Mouse (Mus musculus) hematopoietic stem cell, adult 5-6 weeks (primary cell): ENCODE measurements around the gene S100a5. TPM values are rescaled to one million over a fixed set of nuclear protein-coding genes. Genes with fewer than 3 reads are reported as not detected.

Experiments used
- ATAC-seq, 2 experiments: fragments of 125-278 bp in 1 of 2; replicated peaks in 1 of 2; 2 replicates each; pipeline ENCODE4 v1.8.0; 2016 to 2017; ENCODE audit warnings: inconsistent platforms in 2 of 2, mild to moderate bottlenecking in 2 of 2, moderate number of reproducible peaks in 2 of 2, low read depth in 1 of 2, moderate TSS enrichment in 1 of 2; ENCODE audit not compliant: low FRiP score in 2 of 2, poor library complexity in 2 of 2, severe bottlenecking in 2 of 2, insufficient read depth in 1 of 2, low TSS enrichment in 1 of 2
- total RNA-seq: library from RNA; stranded (forward); fragments of 172-1452, 232-1000 nt; gene quantifications from 2 replicates; pipeline ENCODE4 v1.2.3, GENCODE M21; 2017

The S100a5 gene
- total RNA-seq, 1 experiment from 2014 or later: not detected

DNA sequence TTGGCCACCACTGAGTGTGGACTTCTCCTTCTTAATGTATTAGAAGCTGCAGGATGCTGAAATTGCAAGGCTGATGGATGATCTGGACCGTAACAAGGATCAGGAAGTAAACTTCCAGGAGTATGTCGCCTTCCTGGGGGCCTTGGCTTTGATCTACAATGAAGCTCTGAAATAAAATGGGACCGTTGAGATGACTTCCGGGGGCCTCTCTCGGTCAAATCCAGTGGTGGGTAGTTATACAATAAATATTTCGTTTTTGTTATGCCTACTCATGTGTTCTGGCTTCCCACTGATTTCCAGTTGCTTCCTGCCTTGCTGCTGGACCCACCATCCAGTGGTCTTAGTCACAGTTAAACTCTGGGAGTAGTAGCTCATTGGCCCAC is 5.8 kb downstream of the S100a5 start:
- ATAC-seq: no peak

- ATAC-seq: no peak
These were observed 6.4 kb downstream of the S100a5 start for GRCm38 (mm10) chr3:90614611-90615251.

- ATAC-seq: peak; percentile 72 to 74
These were observed 7.1 kb downstream of the S100a5 start for GRCm38 (mm10) chr3:90615415-90615814.

DNA sequence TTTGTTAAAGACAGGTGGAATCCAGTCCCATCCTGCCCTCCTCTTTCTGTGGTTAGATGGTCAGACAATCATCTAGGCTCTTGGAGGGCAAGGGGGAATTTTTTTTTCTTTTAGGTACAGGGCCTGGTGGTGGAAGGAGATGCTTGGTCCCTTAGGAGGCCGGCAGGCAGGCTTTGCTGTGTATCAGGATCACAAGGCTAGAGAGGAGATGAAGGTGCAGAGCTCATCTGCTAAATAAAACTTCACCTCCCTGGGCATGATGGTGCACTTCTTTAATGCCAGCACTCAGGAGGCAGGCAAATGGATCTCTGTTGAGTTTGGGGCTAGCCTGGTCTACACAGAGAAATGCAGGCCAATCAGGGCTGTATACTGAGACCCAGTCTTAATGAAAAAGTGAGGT is 7.6 kb downstream of the S100a5 start:
- no peak for ATAC-seq

- ATAC-seq: no peak
These were observed 9.3 kb downstream of the S100a5 start for GRCm38 (mm10) chr3:90617586-90617985.

- ATAC-seq: peak in 1 of 2 experiments; percentile 56; a peak in 1 of 4 replicates
These were observed 13.2 kb downstream of the S100a5 start for GRCm38 (mm10) chr3:90621552-90621951.

DNA sequence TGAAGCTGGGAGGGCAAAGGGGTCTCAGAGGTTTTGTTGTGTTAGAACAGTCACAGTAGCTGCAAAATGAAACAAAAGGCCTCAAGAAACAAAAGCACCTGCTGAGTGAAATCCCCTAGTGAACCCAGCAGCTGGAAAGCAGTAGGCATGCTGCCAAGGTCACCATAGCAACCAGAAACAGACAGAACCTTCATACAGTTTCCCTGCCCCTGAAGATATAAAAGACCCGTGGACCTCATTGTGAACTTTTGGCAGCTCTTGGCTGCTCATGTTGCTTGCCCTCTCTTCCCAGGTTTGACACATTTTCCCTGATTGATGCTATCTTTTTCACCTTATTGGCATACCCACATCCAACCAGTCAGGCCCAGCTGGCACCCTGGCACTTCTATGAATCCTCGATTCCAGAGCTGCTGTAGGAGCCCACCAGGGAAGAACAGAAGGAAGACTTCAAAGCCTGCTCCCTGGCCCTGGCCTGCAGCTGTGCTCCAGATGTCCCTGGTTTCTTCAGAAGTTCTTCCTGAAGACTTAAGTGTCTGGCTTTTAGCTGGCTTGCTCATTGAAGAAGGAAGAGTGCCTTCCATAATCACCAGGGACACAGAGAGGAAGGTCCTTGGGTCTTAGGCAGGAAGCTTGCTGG is 15.2 kb downstream of the S100a5 start:
- ATAC-seq: peak; percentile 28 to 52; a peak in 2 of 4 replicates

- ATAC-seq: no peak
These were observed 17.2 kb downstream of the S100a5 start for GRCm38 (mm10) chr3:90625496-90625895.

DNA sequence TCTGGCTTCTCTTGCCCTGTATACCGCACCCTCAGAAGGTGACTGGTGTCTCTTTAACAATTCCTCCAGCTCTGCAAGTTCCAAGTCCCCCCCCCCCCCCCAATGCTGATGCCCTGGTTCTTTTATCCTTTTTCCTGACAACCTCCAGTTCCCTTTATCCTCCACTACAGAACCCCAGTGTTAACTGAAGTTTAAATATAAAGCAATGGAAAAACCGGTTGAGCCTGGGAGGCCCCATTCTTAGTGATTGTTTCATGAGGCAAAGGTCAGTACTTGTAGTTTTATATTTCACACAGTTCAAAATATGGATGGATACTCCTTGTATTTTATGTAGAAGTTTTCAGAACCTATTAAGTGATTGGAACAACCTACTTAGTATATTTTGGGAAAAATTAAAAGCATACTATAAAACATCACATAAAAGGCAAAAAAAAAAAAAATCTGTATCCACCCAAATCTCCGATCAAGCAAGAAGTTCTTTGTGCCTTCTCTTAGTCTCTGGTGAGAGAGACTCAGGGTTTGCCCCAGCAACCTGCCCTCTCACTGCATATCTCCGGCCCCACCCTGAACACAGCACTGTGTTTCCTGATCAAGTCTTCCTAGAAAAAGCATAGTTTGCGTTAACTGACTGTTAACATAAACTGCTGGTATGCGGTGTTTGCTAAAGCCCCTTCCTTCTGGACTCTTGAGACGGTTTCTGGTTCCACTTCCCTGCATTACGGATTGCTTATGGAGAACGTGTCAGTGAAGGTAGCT is 18.1 kb downstream of the S100a5 start:
- ATAC-seq: no peak

DNA sequence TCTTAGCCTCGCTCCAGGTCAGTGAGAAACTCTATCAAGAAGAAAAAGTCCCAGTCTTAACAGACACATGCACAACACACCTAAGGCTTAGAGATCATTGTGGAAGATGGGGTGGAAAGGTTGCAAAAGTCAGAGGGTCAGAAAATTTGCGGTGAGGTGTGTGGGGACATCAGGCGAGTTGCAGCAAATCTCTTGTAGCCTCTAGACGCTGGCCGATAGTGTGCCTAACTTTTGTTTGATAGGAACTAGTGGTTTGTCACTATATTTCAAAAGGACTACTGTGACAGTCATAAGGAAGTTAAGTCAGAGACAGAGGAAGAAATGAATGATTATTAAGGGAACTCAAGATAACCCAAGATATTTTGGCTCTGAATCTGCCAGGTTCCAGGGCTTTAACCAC is 19.0 kb downstream of the S100a5 start:
- peak in 1 of 2 experiments; percentile 40; a peak in 1 of 4 replicates for ATAC-seq

GRCm38 (mm10) chr3:90627807-90628206 is 19.5 kb downstream of the S100a5 start:
- ATAC-seq: peak in 1 of 2 experiments; percentile 18; a peak in 1 of 4 replicates

DNA sequence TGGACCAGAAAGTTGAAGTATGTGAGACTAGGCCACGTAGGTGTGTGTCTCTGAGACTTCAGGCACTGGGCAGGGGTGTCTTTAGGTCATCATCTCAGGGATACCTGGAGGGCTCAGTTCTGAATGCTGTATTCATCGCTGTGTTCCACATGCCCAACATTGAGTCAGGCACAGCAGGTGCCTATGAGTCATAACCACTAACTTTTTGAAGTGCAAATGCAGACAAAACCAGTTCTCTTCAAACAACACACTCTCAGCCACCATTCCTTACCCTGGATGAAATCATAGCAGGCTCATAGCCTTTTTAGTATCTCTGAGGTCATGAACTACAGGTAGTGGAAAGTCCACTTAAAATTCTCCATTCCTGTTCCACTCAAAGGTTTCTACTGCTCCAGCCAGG is 21.0 kb downstream of the S100a5 start:
- no peak for ATAC-seq

- peak; percentile 15 to 32; a peak in 1 of 4 replicates for ATAC-seq
These were observed 23.7 kb downstream of the S100a5 start for GRCm38 (mm10) chr3:90631984-90632383.

GRCm38 (mm10) chr3:90638511-90639275 is 30.4 kb downstream of the S100a5 start:
- no peak for ATAC-seq

GRCm38 (mm10) chr3:90639511-90640154 is 31.3 kb downstream of the S100a5 start:
- ATAC-seq: peak; percentile 60 to 65; a peak in 1 of 4 replicates

DNA sequence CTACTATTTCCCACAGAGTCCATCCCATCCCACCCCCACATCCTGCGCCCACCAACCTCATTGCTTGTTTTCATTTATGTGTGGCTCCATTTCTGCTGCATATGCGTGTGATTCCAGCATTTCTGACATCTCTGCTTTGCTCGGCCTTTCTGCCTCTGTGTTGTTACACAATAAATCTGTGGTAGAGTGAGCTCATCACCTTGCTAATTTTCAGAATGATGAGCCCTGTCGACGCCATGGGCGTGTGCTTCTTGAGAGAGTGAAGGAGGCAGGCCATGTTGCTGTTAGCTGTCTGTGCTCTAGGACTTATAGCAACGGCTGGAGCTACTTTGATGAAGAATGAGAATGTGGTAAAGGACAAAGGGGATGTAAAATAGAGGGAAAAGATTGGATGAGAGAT is 32.7 kb downstream of the S100a5 start:
- ATAC-seq: no peak

GRCm38 (mm10) chr3:90644220-90644619 is 35.9 kb downstream of the S100a5 start:
- peak; percentile 47 to 54; a peak in 1 of 4 replicates for ATAC-seq
